Mouse (Mus musculus) spleen, embryonic (tissue): ENCODE results near the gene Tex22.

Experiments used
- CTCF ChIA-PET: fragments of 350-600 bp; sonication (Branson Sonifier 250); formaldehyde crosslinking; loops from one replicate; lab custom pipeline; 2022; lab: Charles Lee

The Tex22 gene

DNA sequence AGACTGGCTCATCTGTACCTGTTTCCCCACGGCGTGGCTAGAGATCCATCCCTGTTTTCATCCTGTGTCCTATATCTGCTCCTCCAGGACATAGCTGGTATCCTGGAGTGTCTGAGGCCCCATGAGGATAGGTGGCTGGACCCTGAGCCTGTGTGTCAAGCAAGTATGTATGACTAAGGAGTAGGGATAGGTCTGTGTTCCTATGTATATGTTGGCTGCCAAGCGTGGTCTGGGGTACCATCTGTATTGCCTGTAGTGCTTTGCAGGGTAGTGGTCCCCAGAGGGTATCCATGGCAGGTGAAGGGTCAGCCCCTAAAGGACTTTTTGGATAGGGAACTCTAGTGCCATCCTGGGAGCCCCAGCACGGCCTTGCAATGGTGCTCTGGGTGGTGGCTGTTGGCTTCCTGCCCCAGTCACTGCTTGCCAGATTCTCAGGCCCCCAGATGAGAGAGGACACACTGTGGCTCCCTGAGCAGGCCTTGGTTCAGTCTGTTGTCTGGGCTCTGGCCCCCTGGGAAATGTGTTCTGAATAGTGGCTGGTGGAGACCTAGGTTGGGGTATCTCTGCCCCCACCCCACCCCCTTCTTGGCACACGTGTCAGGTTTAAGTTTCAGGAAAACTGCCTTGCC lies 26.3 kb downstream of the Tex22 start:
- CTCF ChIA-PET, result no interaction called here

DNA sequence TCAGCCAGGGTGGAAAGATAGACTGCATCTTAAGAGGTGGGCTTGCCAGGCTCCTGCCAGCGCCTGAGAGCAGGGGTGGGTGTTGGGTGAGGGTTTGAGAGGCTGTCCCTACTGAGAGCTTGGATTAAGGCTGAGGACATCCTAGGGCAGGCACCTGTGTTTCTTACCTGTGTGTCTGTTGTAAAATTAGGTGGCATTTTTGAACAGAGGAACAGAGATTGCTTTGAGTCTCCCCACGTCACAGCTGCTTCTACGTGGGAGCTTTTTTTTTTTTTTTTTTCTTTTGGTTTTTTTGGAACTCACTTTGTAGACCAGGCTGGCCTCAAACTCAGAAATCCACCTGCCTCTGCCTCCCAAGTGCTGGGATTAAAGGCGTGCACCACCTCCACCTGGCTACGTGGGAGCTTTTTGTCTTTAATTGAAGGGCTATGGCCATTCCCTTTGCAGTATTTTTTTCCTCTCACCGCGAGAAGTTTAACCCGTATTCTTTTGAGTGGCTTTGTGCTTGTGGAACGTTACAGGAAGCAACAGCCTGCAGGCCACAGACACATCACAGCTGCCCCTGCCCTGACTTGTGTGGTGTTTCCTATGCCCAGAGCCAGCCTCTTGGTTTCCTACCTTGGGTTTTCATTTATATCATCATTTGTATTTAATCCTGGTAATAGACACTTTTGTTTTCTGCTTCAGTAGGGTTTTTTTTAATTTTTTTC lies 27.1 kb downstream of the Tex22 start:
- CTCF ChIA-PET, result interaction anchor here (0.7 kb wide), 2 partner anchors 101 to 226 kb away, joined by 9 to 11 read pairs; no protein-coding TSS in a partner anchor

GRCm38 (mm10) chr12:113102461-113102860 lies 28.2 kb downstream of the Tex22 start:
- CTCF ChIA-PET, result no interaction called here

GRCm38 (mm10) chr12:113103846-113104451 lies 29.6 kb downstream of the Tex22 start:
- CTCF ChIA-PET, result interaction anchor here (1.2 to 1.5 kb wide), 2 partner anchors 41 to 51 kb away, joined by 3 read pairs; no protein-coding TSS in a partner anchor

DNA sequence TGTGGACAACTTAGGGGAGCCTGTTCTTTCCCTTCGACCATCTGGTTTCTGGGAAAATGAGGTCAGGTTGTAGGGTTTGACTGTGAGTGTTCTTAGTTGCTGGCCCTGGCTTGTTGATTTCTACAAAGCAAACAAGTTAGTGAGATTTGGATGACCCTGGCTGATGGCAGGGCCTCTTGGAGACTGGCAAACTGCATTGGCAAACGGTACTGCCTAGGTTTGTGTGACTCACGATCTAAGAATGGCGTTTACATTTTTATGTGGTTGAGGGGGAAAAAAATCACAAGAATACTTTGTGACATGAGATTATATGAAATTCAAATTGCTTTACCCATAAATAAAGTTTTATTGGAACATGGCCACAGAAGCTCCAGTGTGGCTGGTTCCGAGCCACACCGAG lies 32.1 kb downstream of the Tex22 start:
- CTCF ChIA-PET, result interaction anchor here (0.7 kb wide), 1 partner anchor 714 kb away, joined by 5 read pairs; no protein-coding TSS in a partner anchor

DNA sequence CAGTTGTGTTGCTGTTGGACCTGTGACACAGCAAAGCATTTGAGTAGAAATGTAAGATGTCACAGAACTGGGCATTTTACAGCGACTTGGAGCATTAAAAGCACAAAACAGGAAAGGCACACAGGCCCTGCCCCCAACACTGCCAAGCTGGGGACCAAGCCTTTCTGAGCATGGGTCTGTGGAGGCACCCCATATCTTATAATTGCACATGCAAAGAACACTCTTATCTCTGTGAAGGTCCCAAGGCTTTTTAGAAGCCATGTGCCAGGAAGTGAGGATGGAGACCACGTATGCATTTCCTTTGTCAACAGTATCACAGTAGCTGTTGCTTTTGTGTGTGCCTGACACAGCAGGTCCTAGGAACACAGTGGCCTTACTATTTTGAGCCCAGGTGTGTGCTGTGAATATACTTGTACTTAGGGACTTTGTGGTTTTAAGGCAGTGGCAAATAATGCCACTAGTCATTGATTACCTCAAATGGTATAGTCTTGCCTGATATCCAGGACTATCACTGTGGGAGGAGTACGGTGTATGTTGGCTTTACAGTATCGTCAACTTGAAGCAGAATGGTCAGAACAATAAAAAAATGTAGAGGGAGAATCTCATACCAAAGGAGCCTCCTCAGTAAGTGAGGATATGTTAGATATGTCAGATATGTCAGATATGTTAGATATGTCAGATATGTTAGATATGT lies 33.3 kb downstream of the Tex22 start:
- CTCF ChIA-PET, result interaction anchor here (0.6 kb wide), 1 partner anchor 31 kb away, joined by 3 read pairs; no protein-coding TSS in a partner anchor

DNA sequence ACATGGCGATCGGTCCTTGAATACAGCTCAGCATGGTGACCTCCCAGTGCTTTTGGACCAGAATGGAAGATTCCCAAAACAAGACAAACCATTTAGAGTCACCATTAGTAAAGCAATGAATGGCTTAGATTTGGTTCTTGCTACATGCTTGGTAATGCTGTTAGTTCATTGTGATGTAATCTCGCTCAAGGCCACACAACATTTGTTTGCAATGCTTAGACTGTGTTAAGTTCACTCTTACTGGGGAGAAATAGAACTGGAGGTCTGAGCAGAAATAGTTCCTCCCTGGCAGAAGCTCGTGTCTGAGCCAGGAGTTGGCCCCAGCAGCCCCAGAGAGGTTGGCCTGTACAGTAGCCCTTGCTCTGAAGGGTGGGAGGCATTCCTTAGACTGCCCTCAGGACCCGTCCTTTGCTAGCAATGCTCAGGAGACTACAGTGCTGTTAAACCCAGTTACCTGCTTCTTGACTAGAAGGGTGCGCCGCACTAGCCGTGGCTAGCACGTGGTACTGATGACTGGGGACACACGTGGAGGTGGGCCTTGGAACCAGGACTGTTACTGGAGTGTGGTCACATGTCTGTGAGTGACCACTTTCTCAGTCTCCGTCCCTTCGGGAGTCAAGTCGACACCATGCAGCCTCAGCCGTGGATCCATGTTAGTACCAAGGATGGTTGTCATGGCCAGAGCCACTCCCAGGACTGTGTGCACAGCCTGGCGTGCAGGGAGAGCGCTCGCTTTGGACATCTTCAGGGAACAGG lies 34.4 kb downstream of the Tex22 start:
- CTCF ChIA-PET, result no interaction called here

DNA sequence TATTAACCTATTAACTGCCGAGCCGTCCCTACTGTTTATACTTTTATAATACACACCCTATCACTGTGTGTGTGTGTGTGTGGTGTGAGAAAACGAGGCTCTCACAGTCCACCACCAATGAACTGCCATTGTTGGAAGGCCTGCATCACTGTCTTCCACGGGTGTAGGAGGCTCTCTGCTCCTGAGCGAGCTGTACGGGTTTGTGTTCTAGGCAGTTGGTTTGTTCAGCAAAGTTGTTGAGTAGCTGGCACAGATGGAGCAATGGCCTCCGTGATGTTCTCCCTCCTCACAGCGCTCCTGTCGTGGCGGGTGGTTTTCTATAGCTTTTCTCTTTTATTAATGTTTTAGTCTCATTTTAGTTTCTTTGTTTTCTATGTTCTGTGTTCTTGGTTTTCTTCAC lies 35.5 kb downstream of the Tex22 start:
- CTCF ChIA-PET, result interaction anchor here (0.7 kb wide), 1 partner anchor 9 kb away, joined by 7 read pairs; no protein-coding TSS in a partner anchor

GRCm38 (mm10) chr12:113114141-113114540 lies 39.8 kb downstream of the Tex22 start:
- CTCF ChIA-PET, result interaction anchor here (0.6 to 0.7 kb wide), 2 partner anchors 50 to 383 kb away, joined by 4 to 7 read pairs; no protein-coding TSS in a partner anchor

DNA sequence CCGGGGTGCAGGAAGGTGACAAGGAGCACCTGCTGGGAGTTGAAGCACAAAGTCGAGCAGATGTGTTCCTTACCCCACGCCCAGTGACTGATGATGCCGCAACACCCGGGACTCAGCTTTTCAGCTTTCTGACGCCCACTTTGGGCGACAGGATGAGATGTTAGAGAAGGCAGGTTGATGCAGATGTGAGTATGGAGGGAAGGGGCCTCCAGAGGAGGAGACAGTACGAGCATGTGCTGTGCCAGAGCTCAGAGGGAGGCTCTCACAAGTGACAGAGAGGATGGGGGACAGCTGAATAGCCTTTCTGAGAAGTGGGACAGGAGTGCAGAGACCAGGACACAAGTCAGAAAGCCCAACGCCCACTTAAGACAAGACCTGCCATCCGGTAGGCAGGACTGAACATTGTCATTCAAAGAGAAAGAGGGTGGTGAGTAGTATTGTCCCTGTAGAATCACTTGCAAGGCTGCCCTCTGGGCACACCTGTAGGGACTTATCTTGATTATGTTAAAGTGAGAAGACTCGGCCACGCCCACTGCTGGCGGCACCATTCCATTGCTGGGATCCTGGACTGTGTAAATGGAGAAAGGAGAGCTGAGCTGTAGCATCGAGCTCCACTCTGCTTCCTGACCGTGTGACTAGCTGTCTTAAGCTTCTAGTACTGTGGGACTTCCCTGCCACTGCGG lies 40.7 kb downstream of the Tex22 start:
- CTCF ChIA-PET, result interaction anchor here (0.6 to 0.7 kb wide), 2 partner anchors 49 to 383 kb away, joined by 4 to 7 read pairs; no protein-coding TSS in a partner anchor

DNA sequence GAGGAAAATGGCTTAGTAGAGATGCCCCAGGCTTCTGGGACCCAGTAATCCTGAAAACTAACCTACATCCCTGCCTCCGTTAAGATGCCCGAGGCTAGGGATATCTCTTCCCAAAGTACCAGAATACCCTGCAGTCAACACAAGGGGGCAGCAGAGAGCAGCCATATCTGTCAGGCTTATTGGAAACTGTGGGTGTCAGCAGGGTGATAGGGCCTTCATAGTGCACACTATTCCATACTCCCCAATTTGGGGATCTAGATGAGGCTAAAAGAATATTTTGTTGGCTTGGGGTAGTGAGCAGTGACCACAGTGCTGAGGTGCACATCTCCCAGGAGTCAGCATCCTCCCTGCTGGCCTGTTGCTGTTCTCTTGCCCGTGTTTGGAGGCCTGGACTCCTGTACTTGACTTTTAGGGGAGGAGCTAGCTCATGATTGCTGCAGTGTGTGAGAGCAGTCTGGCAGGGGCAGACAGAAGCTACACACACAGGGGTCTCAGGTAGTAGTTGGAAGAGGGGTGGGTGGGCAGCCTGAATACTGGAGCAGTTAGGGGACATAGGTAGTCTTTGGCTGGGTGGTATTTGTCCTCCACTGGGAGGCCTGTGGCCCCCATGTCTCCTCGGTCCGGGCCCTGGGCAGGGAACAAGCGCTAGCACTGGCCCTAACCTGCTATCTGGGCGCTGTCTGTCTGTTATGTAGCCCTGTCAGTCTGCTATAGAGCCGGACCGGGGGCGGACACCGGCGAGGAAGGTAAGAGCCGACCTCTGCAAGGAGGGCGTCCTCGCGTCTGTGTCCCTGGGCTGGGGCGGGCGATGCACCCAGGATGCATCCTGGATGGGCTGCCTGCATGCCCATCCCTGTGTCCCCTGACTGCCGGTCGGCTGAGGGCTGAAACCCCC lies 45.5 kb downstream of the Tex22 start:
- CTCF ChIA-PET, result no interaction called here

- CTCF ChIA-PET, result no interaction called here
These were observed 50.4 kb downstream of the Tex22 start for GRCm38 (mm10) chr12:113124726-113125125.

DNA sequence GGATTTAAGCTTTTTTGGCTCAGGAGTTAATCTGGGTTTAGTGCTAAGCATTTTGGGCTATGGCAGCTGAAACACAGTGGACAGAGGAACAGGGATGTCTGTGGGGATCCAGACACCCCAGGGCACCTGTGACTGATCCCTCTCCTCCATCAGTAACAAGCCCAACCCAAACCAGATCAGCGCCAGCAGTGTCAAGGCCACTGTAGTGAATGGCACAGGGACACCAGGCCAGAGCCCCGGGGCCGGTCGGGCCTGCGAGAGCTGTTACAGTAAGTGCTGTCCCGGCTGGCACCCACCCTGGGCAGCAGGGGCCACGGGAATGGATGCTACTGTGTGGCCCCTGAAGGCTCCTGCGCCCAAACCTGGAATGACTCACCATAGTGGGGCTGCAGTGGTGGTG lies 56.4 kb downstream of the Tex22 start:
- CTCF ChIA-PET, result interaction anchor here (1.5 kb wide), 1 partner anchor 9 kb away, joined by 4 read pairs; the partner anchor contains the start of gene Crip2

DNA sequence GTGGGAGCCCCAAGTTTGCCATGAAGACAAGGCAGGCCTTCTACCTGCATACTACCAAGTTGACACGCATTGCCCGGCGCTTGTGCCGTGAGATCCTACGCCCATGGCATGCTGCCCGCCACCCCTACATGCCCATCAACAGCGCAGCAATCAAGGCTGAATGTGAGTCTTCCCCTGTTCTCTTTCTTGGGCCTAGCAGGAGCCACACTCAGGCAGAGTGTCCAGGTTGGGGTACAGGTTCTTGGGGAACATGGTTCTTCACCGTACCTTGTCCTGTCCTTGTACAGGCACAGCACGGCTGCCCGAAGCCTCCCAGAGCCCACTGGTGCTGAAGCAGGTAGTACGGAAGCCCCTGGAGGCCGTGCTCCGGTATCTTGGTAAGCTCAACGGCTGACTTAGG lies 57.3 kb downstream of the Tex22 start:
- CTCF ChIA-PET, result no interaction called here

- CTCF ChIA-PET, result no interaction called here
These were observed 58.3 kb downstream of the Tex22 start for GRCm38 (mm10) chr12:113132567-113132966.

DNA sequence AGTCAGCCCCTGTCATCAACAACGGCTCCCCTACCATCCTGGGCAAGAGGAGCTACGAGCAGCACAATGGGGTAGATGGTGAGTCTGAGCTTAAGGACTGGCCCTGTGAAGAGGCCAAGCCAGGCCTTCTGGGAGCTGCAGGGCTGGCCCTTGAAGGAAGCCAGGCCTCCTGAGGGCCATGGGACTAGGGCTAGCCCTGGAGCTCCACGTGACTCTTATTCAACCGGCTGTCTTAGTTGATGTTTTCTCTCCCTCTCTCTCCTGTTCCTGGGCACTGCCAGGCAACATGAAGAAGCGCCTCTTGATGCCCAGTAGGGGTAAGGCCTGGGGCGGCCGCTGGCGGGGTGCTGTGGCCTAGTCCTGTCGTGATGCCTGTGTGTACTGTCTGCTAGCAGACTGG lies 59.0 kb downstream of the Tex22 start:
- CTCF ChIA-PET, result no interaction called here

GRCm38 (mm10) chr12:113133861-113134403 lies 59.6 kb downstream of the Tex22 start:
- CTCF ChIA-PET, result no interaction called here

- CTCF ChIA-PET, result no interaction called here
These were observed 60.2 kb downstream of the Tex22 start for GRCm38 (mm10) chr12:113134502-113134901.

DNA sequence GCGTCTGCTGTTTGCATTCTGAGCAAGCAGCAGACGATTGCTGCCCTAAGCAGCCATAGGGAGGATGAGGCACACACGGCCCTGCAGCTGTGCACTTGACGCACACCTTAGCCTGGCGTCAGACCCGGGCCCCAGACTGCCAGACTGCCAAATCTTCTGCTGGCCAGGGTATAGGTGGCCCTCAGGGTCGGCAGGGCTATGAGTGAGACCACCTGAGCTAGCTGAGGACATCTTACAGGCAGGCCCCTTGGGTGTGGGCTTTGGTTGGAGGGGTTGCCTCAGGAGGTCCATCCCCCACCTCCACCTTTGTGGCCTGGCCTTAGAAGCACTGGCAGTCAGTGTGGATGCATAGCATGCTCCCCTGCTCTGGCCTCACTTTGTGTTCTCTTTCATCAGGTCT lies 61.1 kb downstream of the Tex22 start:
- CTCF ChIA-PET, result no interaction called here
